Mouse (Mus musculus) bone marrow, adult 2 months (tissue): ENCODE data around the gene Hsp90ab1. TPM values are rescaled to one million over a fixed set of nuclear protein-coding genes. Genes with fewer than 3 reads are reported as not detected.

Experiments
- H3K27ac ChIP-seq: fragments of 200-500 bp; 2 replicates; pipeline ENCODE4 v1.5.1; 2012; ENCODE audit warnings: low read depth, mild to moderate bottlenecking, control low read depth, inconsistent platforms, low read length; ENCODE audit not compliant: control insufficient read depth, poor library complexity, insufficient read depth
- H3K4me1 ChIP-seq: fragments of 200-500 bp; 2 replicates; pipeline ENCODE4 v1.6.1; 2011; ENCODE audit warnings: low read length; ENCODE audit not compliant: control insufficient read depth, insufficient read depth
- H3K4me3 ChIP-seq: fragments of 200-500 bp; replicated peaks from 2 replicates; pipeline ENCODE3; 2011; ENCODE audit warnings: mild to moderate bottlenecking, low read depth, low read length, control low read depth; ENCODE audit not compliant: control insufficient read depth
- CTCF ChIP-seq: fragments of 200-500 bp; IDR thresholded peaks from 2 replicates; pipeline ENCODE4 v1.5.1; 2011; ENCODE audit warnings: low read length, control low read depth; ENCODE audit not compliant: control insufficient read depth, insufficient read depth
- POLR2A ChIP-seq: fragments of 200-500 bp; IDR thresholded peaks from 2 replicates; pipeline ENCODE4 v1.6.1; 2011; ENCODE audit warnings: low read depth, mild to moderate bottlenecking, control low read depth, low read length, borderline replicate concordance; ENCODE audit not compliant: control insufficient read depth
- WGBS: fragments of 180-500 bp; shearing (Covaris S2); methylation state at CpG from one replicate; pipeline ENCODE4 v1.1.7; 2018; 5-methylcytosine and 5-hydroxymethylcytosine counted together
- polyA plus RNA-seq: library from polyadenylated mRNA; stranded (reverse); fragments of >200 nt; gene quantifications from 2 replicates; pipeline ENCODE4 v1.2.4, GENCODE M21; 2011; ENCODE audit warnings: low replicate concordance; ENCODE audit not compliant: missing spikeins, insufficient read depth, insufficient read length

Hsp90ab1 gene
- polyA plus RNA-seq, 1 experiment = 1,077 TPM

DNA sequence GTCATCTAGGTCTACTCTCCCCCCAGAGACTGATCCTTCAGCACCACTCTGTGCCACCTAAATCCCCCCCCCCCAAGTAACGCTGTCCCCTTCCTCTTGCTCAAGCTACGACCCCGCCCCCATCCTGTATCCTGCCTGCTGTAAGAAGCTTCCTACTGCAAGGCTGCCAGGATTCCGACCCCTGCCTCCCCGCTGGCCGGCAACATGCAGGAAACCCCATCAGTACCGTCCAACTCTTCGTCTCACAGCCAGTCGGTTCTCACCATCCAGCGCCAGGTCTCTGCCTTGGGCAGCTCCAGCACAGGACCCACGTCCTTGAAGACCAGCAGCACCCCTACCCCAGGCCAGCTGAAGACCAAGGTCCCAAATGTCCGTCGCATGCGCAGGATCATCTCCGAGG, 40.2 kb downstream of the Hsp90ab1 start:
- H3K4me3 ChIP-seq = no peak overlapping the region
- no peak for TF ChIP-seq CTCF
- H3K27ac ChIP-seq = no peak overlapping the region
- 37% methylated on average over 15 of the region's 15 CpGs for WGBS
- H3K4me1 ChIP-seq = no peaks in the 10 kb centered on the region

- no peak for TF ChIP-seq POLR2A
- no peak for TF ChIP-seq CTCF
- Histone ChIP-seq H3K4me1 (no peaks in the 10 kb centered on the region), H3K27ac (no peak overlapping the region), H3K4me3 (no peak overlapping the region)
- 30% methylated on average over 13 of the region's 13 CpGs for WGBS
Observed at GRCm38 (mm10) chr17:45530346-45530782, 42.7 kb downstream of the Hsp90ab1 start.

DNA sequence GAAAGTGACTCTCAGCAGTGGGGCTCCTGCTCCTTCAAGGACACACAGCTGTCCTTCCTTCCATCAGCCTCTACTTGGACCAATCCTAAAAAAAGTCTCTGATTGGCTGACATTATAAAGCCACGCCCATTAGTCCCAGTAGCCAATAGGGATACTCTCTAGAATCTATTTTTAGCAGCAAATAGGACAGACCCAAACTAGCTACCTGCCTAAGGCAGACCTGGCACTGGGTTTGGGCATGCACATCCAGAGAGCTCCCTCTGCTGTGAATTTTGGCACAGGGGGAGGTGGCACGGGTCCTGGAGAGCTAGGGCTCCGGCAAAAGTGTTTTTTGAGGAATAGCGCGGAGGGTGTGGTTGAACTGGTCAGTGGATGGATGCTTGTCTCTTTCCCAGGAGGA, 46.5 kb downstream of the Hsp90ab1 start:
- no peak overlapping the region for H3K4me3 ChIP-seq
- no peak overlapping the region for H3K27ac ChIP-seq
- WGBS = 40% methylated on average over 5 of the region's 5 CpGs
- TF ChIP-seq POLR2A (no peak), CTCF (no peak)
- no peaks in the 10 kb centered on the region for H3K4me1 ChIP-seq

DNA sequence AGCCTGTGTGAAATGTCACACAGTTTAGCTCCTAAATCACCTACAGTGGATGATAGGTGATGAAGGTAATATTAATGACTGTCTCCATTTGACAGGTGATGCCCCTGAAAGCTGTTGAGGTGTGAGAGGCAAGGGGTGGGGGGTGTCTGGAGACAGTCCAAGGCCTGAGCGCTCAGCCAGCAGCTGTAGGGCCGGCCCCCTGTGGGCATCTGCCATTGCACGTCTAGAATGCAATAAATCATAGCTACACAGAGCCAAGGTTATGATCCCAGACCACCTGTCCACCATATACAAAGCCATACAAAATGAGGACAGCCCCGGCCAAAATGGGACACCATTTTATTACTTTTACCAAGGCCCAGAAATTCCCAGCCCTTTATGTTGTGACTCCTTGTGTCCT, 48.1 kb downstream of the Hsp90ab1 start:
- no peak for TF ChIP-seq POLR2A
- TF ChIP-seq CTCF = no peak
- Histone ChIP-seq H3K27ac (no peak overlapping the region), H3K4me1 (no peaks in the 10 kb centered on the region), H3K4me3 (no peak overlapping the region)
- WGBS = 74% methylated on average over 4 of the region's 4 CpGs

DNA sequence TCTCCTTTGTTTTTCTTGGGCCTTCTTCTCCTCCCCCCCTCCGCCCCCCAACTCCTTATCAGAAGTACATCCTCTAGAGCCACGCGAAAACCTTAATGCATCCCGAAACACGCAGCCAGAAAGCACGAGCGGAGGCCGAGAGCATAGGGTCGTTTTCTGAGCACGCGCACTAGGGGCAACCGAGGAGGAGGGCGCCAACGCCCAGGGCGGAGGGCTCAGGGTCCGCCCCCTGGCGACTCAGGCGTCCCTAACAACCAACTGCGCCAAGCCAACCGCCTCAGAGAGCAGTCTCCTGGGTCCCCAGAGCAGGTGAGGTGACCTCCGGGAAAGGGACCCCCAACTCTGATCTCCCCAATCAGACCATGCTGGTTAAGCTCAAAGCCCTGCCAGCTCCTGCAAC, 49.8 kb downstream of the Hsp90ab1 start, which contains the start of gene Tcte1:
Tcte1 (plus strand) TSS at position 172 of the 400 bp plus-strand sequence.
- Histone ChIP-seq H3K27ac (no peak within 1 kb of the TSS), H3K4me1 (no peaks in the 10 kb centered on the region), H3K4me3 (no peak within 1 kb of the TSS)
- WGBS = 8% methylated on average over 21 of the region's 21 CpGs
- TF ChIP-seq POLR2A (no peak), CTCF (no peak)

GRCm38 (mm10) chr17:45520136-45520535, 52.9 kb downstream of the Hsp90ab1 start:
- Histone ChIP-seq H3K27ac (no peak overlapping the region), H3K4me3 (no peak overlapping the region), H3K4me1 (no peaks in the 10 kb centered on the region)
- TF ChIP-seq POLR2A (no peak), CTCF (no peak)
- WGBS = 84% methylated on average over 11 of the region's 11 CpGs

- WGBS = 84% methylated on average over 12 of the region's 12 CpGs
- Histone ChIP-seq H3K4me1 (no peaks in the 10 kb centered on the region), H3K27ac (no peak overlapping the region), H3K4me3 (no peak overlapping the region)
- TF ChIP-seq POLR2A = no peak
- TF ChIP-seq CTCF = no peak
Observed at GRCm38 (mm10) chr17:45518766-45519475, 54.1 kb downstream of the Hsp90ab1 start.

Other genes with a start within 250 kb of the Hsp90ab1 start
- 28.3 and 44.9 TPM in 2 replicates for gene Cdc5l, start 139.5 kb downstream of the Hsp90ab1 start, polyA plus RNA-seq
- gene Spats1, start 97.9 kb downstream of the Hsp90ab1 start, polyA plus RNA-seq = not detected in 2 replicates
- gene Aars2, start 66.4 kb downstream of the Hsp90ab1 start, polyA plus RNA-seq = 3.7 and 10.1 TPM in 2 replicates
- 0.41 TPM in 1 of 2 replicates, not detected in the other for gene Tcte1, start 49.8 kb downstream of the Hsp90ab1 start, polyA plus RNA-seq
- gene Tmem151b, start 23.6 kb downstream of the Hsp90ab1 start, polyA plus RNA-seq = 1.5 and 4.3 TPM in 2 replicates
- 6.9 and 14.8 TPM in 2 replicates for gene Nfkbie, start 17.6 kb downstream of the Hsp90ab1 start, polyA plus RNA-seq
- 14.7 and 22.7 TPM in 2 replicates for gene Slc35b2, start 9.4 kb downstream of the Hsp90ab1 start, polyA plus RNA-seq
- 73.1 and 109 TPM in 2 replicates for gene Slc29a1, start 26.3 kb upstream of the Hsp90ab1 start, polyA plus RNA-seq
- gene Mymx, start 28.8 kb upstream of the Hsp90ab1 start, polyA plus RNA-seq = 9.3 TPM in 1 of 2 replicates, not detected in the other
- 6.7 TPM in 1 of 2 replicates, not detected in the other for gene Capn11, start 86.1 kb upstream of the Hsp90ab1 start, polyA plus RNA-seq
- gene Mrpl14, start 113.1 kb upstream of the Hsp90ab1 start, polyA plus RNA-seq = 43.4 and 56.4 TPM in 2 replicates
- gene Tmem63b, start 113.6 kb upstream of the Hsp90ab1 start, polyA plus RNA-seq = 16.2 and 19.1 TPM in 2 replicates
- not detected in 2 replicates for gene 1600014C23Rik, start 160.6 kb upstream of the Hsp90ab1 start, polyA plus RNA-seq